Mouse (Mus musculus) heart, postnatal 36 days (tissue): ENCODE data around the gene Rad51ap2. TPM values are rescaled to one million over a fixed set of nuclear protein-coding genes. Genes with fewer than 3 reads are reported as not detected.

ENCODE experiments used
- DNase-seq, 2 experiments: peaks; one replicate each; pipeline ENCODE4 v3.0.0; 2021 to 2022
- intact Hi-C: fragments of 180-260 bp; cut with DNase I; formaldehyde crosslinking; loops from one replicate; pipeline ENCODE4 v1.15.1; 2025
- total RNA-seq, 2 experiments: library from RNA; stranded (reverse); gene quantifications; 2 replicates each; pipeline ENCODE4 v1.2.3; 2021

The Rad51ap2 gene
- not detected for total RNA-seq

DNA sequence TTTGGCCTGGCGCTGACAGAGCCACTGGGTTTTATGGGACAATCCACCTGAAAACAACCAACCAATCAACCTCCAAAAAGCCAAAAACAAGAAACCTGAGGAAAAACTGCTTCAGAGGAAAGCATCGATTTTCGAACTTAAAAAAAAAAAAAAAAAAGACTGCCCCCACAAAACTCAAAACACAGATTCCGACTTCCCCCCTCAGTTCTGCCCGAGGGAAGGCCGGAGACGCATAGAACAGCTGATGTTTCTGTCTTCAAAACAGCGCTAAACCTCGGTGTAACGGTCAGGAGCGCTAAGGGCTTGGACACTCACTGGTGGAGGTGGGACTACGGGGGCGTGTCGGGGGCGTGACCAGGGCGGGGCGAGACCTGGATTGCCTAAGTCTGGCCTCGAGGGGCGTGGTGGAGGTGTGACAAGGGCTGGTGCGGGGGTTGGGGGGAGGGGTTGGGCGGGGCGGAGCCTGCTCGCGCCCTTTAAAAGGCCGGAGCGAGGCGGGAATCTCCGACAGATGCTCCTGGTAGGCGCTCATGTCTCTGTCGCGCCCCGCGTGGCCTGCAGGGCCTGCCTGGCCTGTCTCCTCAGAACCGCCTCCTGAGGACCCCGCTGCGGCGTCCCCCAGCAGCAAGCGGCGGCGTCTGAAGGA lies at the start of gene Rad51ap2:
Rad51ap2 (plus strand) TSS at position 531 of the 646 bp plus-strand sequence.
- intact Hi-C loops = no loop called here
- peak; percentile 77 to 80 for DNase-seq

DNA sequence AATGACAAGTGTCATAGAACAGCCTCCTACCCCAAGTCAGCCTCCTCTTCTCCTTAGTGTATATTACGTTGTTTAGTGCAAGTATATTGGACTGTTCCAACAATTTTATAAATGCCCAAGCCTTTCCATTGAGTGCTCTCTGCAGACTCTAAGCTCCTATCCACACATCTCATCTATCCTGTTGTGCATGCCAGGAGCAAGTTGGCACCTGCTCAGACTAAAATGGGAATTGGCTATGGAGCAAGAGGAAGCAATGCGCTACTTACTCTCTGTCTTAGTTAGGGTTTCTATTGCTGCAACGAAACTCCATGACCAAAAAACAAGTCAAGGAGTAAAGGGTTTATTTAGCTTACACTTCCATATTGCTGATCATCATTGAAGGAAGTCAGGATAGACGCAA lies 48.2 kb upstream of the Rad51ap2 start:
- DNase-seq = no peak
- intact Hi-C loops = no loop called here

DNA sequence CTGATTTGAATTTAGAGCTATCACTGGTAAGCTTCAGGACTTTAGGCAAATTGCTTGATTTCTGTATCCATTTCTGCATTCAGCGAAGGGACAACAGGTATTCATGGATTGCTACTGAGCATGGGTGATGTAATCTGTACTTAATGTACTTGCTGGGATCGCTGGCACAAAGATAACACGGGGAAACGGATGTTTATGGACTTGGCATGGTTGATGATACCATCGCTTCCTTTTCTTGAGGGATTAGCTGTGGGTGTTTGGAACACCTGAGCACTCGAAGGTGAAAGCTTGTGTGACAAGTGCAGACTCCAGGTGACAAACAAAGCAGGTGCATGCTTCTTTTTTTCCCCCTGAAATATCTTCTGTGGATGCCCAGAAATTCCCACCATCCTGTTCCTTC lies 37.8 kb upstream of the Rad51ap2 start:
- intact Hi-C loops = no loop called here
- no peak for DNase-seq

DNA sequence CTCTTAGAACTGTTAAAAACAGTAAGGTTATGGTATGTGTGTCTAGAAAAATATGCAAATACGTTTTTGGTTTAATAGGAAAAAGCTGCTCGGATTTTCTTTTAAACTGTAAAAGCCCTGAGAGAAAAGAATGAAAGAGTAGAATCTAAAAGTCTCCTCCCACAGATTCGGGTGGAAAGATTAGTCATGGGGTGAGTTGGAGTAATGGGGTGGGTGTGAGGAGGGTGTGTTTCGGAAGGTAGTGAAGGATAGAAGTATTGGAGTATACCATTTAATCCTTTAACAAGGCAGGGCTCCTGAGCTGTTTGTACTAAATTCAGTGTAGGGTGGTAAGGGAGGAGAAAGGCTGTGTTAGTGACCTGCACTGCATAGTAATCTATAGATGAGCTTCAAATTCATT lies 28.5 kb upstream of the Rad51ap2 start:
- intact Hi-C loops = no loop called here
- DNase-seq = no peak

DNA sequence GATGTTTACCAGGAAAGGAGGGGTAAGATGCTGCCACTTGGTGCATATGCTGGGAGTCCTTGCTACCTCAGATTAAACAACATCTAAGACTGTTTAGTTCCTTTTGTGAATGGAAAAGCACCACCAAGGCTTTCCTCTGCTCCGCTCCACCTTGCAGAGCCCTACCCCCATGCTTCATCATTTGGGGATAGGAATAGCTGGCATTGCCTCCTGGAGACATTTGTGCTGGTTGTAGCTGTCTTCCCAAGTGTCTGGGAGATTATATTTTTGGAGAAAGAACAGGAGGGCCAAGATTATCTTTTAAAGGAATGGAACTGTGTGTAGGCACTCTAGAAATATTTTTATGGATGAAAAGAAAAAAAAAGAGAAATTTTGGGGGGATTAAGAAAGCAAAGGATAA lies 22.8 kb upstream of the Rad51ap2 start:
- intact Hi-C loops = no loop called here
- DNase-seq = no peak

DNA sequence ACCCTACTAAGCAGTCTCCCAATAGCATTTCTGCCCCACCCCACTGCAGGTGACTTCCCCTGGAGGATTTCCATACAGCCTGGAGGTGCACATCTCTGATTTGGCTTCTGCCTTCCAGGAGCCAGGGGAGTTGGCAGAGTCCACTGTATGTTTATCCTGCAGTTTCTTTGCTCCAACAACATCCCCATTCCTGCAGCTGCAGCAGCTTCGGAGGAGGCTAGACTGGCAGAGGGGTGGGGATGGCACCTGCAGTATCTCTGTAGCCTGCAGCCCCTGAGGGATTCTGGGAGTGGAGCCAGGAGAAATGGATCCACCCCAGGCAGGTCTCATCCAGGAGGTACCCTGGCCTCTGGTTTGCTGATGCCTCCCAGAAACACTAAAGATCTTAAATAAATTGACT lies 22.2 kb upstream of the Rad51ap2 start:
- intact Hi-C loops = no loop called here
- DNase-seq = no peak

DNA sequence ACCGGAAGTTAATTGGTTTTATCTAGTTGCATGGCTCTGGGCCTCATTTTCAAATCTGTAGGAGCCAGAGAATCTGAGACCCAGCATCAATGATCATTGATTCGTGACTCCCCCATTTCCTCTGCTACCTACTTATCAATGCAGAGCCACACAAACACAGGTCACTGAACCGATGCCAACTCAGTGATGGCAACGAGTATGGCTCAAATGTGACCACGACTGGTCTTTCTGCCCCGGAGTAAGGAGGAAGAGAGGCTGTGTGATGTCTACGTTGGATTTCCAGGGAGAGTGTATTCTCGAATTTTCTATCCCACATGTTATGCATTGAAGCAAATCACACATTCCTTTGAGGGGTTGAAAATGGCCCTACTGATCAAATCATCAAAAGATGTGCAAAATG lies 21.4 kb upstream of the Rad51ap2 start:
- intact Hi-C loops = no loop called here
- DNase-seq = no peak

DNA sequence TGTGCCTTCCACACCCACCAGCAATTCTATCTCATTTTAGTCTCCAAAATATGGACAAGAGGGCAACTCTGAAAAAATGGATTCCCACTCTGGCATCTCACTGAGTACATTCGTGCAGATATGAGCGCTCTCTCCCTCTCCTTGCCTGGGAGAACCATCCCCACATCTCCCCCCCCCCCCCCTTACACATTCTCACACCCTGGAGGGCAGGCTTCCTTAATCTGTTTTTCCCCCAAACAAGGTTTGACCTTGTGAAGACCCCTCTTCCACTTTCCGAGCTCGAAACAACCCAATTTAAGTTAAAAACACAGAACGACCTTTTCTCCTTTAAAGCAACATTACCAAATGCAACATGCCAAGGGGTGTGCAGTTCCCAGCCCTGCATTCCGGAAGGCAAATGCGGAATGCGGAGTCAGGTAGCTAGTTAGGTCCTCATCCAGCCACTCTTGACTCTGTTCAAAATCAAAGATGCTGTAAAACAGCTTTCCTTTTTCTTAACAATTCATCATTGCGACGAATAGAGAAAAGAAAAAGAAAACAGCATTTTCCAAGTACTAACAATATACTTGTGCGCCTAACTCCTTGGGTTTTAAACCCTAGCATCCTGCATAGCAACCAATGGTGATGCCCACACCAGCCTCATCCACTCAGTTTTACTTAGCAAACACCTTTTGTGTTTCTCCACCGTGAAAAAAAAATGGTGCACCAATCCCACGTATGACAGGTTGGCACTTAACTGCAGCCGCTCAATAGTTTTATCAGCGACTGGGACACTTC lies 20.4 kb upstream of the Rad51ap2 start:
- DNase-seq = no peak
- intact Hi-C loops = loop anchor here (5.0 kb wide), 1 partner anchor 83 kb away; no protein-coding TSS in a partner anchor

DNA sequence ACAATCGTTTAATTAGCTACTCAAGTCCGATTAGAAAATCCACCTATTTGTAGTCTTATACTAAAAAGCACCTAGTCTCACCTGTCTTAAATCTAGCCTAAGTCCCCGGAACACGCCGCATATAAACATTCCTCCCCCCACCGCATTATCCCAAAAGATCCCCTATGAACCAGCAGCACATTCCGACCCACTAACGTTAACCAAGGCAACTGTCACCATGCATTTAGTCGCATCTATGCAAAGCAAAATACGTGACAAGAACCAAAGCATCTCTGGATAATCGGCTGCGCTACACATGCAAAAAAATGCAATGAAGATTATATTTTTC lies 19.9 kb upstream of the Rad51ap2 start:
- DNase-seq = no peak
- intact Hi-C loops = loop anchor here (5.0 kb wide), 1 partner anchor 84 kb away; no protein-coding TSS in a partner anchor

DNA sequence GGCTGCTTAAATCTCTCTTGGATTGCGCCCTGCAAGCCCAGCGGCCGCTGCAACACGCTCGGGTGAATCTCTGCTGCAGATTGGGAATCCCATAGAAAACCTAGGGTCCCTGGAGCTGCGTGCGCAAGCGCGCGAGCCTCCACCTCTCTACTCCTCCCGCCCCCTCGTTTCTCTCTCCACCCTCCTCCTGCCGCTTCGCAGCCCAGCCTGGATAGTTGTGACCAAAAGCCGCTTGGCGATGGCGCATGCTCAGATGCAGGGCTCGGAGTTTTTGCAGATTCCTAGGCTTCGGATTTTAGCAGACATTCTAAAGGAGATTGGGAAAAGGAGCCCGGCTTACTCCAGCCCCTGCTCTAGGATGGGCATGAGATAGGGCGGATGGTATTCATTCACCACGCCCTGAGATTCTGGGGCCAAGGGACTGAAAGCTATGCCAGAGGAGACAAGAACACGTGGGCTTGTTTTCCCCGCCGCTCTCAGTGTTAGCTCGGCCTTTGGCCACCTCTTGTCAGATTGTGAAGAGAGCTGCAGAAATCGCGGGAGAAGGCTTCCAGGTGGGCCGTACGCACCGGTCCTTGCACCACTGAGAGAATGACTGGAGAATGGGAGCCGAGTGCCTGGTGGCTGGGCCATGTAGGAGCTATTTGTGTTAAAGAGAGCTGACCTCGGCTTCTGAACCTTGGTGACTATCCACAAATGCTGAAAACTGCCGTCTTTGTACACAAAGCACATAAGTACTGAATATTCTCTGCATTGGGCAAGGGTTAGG lies 19.2 kb upstream of the Rad51ap2 start, which contains the start of gene Vsnl1:
Vsnl1 (minus strand) TSS at position 117 of the 769 bp plus-strand sequence.
- DNase-seq = peak; percentile 31 to 40
- intact Hi-C loops = loop anchor here (5.0 kb wide), 1 partner anchor 84 kb away; no protein-coding TSS in a partner anchor

DNA sequence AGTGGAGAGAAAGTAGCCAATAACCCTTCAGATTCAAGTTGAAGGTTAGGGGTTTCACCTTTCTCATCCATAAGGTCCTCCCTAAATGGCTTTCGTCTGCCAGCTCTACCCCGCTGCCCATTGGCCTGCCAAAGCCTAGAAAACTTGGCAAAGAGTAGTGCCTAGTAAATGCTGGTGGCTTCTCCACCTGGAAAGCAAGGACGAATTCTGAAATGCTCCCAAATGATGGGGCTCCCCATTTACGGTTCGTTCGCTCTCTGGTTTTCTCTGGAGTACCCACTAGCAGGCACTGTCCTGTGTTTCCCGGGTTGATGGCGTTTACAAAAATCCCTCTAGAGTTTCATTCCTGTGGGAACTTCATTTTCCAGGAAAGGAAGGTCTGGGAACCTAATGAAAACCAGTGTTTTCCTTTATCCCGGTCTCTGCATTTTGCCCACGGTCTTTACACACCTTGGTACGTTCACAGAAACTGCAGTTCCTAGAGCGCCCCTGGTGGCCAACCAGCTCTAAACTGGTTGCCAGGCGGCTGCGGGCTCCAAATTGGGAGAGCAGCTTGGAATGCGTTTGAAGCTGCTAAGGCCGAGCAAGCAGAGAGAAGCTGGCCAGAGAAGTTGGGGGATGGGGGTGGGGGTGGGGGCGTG lies 18.5 kb upstream of the Rad51ap2 start:
- intact Hi-C loops = loop anchor here (5.0 kb wide), 1 partner anchor 85 kb away; no protein-coding TSS in a partner anchor
- DNase-seq = peak; percentile 51 to 70

DNA sequence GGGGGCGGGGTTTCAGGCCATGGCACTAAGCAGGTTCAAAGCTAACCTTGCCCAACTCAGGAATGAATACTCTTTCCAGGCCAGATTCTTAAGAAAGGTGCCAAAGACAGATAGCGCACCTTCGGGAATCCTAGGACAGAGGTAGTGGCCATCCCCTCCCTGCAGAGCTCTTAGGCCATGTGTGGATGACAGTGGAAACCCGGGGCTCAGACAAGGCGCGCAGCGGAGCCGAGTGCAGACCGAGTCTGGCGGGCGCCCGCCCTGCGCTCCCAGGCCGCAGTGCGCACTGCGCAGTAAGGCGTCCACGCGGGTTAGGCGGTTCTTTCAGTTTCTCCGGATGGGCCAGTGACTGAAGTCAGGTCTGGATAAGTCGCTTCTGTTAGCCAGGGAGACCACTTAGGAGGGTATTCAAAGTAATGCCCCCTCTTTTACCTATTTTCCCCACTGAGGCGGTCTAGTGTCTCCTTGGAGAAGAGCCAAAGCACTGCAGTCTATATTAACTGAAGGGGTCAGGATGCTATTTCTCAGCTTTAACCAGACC lies 17.9 kb upstream of the Rad51ap2 start:
- intact Hi-C loops = loop anchor here (5.0 kb wide), 1 partner anchor 86 kb away; no protein-coding TSS in a partner anchor
- no peak for DNase-seq

DNA sequence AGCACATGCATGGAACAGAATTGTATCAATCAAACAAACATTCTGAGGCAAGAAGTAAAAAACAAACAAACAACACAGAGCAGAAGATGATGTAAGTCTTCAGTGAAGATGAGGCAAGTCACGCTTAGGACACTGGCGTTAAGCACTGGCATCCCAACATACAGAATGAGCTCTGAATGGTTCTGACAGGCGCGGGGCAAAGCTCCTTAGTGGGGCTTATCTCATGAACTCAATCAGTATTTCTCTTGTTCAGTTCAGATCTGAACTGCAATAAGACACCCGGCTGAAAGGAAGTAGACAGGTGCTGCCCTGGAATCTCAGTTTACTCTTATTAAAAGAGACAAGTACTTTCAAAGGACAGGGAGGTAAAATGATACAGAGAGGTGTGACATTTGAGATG lies 1.7 kb upstream of the Rad51ap2 start:
- intact Hi-C loops = loop anchor here (5.0 kb wide), 1 partner anchor 102 kb away; no protein-coding TSS in a partner anchor
- no peak for DNase-seq

DNA sequence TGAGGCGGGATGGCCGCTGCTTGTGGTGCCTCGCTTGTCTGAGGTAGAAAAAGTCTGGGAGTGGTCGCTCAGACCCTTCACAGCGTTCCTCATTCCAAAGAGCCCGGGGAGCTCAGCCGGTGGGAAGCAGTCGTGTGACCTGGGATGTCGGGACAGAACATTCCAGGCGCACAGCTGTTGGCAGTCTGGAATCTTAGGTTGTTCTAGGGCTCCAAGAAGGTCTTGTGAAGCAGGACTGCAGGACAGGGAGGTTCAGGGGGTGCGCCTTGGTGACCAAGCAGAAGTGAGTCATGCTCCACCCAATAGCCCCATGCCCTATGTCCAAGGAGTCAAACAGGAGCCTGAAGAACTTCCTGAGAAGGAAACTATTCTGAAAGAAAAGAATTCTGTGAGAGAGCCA lies 334 bp downstream of the Rad51ap2 start:
- no peak for DNase-seq
- intact Hi-C loops = no loop called here

DNA sequence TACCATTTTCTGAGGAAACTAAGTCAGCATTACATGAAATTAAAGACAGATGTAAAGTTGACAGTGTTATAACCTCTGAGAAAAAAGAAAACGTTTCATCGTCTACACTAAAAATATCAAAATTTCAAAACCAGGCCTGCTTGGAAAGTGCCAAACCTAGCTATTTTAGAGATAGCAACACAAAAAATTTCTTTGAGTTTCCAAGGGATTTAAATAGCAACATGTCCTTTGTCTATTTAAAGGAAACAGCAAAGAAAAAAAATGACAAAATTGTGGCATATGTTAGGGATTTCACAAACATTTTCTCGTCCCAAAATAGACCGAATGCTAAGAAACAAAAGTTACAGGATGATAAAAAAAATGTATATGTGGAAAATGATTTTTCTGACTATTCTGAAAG lies 753 bp downstream of the Rad51ap2 start:
- intact Hi-C loops = no loop called here
- DNase-seq = no peak

Other genes with a start within 250 kb of the Rad51ap2 start
- gene Msgn1, start 247.1 kb upstream of the Rad51ap2 start, total RNA-seq = not detected
- 1 to 10 TPM in 1 of 2 experiments, under 1 TPM in 1; 0.57 to 1.1 TPM for gene Gen1, start 190.3 kb upstream of the Rad51ap2 start, total RNA-seq
- 10 to 100 TPM; 46.7 to 55.8 TPM for gene Smc6, start 190.2 kb upstream of the Rad51ap2 start, total RNA-seq
- under 1 TPM; 0.33 to 0.43 TPM for gene Vsnl1, start 19.5 kb upstream of the Rad51ap2 start, total RNA-seq